Mouse (Mus musculus): ENCODE measurements around the gene Eml2. TPM values are rescaled to one million over a fixed set of nuclear protein-coding genes. Genes with fewer than 3 reads are reported as not detected.

Eml2 gene
- polyA plus RNA-seq, 1 experiment from 2014 or later: 6.1 TPM

DNA sequence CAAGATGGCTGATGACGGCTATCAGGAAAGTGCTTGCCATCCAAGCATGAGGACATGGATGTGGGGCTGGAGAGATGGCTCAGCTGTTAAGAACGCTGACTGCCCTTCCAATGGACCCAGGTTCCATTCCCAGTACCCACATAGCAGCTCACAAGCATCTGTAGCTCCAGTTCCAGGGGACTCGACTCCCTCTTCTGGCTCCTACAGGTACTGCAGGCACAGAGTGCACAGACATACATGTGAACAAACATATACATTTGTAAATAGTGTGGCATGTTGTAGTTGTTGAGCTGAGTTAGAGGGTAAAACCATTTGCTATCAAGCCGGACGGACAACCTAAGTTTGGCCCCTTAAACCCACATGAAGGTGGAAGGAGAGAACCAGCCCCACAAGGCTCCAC is 33.8 kb downstream of the Eml2 start:
- no peak overlapping the region for H3K4me3 ChIP-seq
- no peaks in the 10 kb centered on the region for H3K9me3 ChIP-seq (replicated peaks)
- H3K27me3 ChIP-seq: peaks cover 17% of the 10 kb centered on the region
- H3K36me3 ChIP-seq: peaks cover 13% of the 10 kb centered on the region
- ATAC-seq (ENCODE audit: low FRiP score): no peak
- H3K4me2 ChIP-seq (replicated peaks): no peak overlapping the region
- 90% methylated on average over 5 of the region's 5 CpGs for WGBS
- no peak overlapping the region for H3K9ac ChIP-seq
- no peak overlapping the region for H3K27ac ChIP-seq
- H3K4me1 ChIP-seq: peaks cover 12% of the 10 kb centered on the region

DNA sequence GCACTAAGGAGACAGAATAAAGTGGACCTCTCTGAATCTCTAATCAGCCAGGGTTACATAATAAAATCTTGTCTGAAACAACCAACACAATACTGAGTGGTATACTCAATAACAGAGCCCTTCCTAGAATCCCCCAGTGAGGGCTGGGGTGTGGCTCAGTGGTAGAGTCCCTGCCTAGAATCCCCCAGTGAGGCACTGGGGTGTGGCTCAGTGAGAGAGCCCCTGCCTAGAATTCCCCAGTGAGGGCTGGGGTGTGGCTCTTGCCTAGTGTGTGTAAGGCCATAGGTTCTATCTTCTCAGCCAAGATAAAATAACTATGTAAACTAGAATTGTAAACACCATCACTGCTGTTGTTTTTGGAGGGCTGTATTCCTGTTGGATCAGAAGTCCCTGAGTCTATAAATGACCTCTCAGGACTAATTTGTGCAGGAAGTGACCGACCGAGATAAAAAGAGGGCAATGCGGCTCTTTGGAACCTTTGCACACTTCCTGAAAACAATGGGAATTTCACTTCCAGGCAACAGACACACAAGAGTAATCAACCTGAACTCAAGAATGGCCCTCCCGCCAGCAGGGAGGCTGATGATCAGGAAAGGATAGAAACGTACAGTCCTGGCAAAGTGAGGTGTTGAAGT is 34.9 kb downstream of the Eml2 start:
- H3K4me1 ChIP-seq: peaks cover 17% of the 10 kb centered on the region

DNA sequence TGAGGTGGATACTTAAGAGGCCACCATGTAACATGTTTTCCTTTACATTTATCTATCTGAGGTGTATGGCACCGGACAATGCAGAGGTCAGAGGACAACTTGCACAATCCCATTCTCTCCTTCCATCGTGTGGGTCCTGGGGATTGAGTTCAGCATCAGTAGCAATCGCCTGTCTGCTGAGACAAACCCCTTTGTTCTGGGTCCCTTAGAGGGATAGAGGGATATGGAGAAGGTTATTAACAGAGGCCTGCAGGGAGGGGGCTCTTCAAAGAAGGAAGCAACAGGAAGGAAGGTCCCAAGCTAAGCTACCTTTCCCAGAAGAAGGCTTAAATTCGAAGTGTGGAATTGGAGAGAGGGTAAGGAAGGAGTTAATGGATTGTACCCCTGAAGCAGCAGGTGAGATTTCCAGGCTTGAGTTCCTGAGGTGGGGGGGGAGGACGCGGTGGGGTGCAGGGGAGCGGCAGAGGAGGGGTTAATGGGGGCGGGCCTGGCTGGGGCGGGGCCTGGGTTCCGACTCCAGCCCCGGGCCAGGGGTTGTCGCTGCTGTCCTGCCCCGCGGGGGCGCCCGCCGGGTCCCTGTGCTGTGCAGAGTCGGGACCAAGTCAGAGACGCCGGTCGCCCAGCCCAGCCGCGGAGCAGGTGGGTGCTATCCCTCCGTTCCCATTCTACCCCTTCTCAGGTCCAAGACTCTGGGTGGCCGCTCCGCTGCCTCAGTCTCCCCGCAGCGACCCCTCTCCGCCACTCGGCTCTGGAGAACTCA is 36.0 kb downstream of the Eml2 start, which contains the start of gene Gpr4:
Gene Gpr4, plus strand, starts transcription at position 543 of the 760 bp plus-strand sequence.
- H3K4me2 ChIP-seq (replicated peaks): peak within 1 kb of the TSS; percentile 65
- peaks cover 17% of the 10 kb centered on the region for H3K4me1 ChIP-seq
- WGBS: 4% methylated on average over 26 of the region's 30 CpGs
- peak within 1 kb of the TSS; percentile 57 for H3K9ac ChIP-seq
- peak within 1 kb of the TSS; percentile 38 for H3K4me3 ChIP-seq
- H3K36me3 ChIP-seq: no peaks in the 10 kb centered on the region
- H3K27ac ChIP-seq: no peak within 1 kb of the TSS
- peak; percentile 51; the same call in 1 of the 2 replicates for ATAC-seq (ENCODE audit: low FRiP score)
- peaks cover 17% of the 10 kb centered on the region for H3K27me3 ChIP-seq
- H3K9me3 ChIP-seq (replicated peaks): no peaks in the 10 kb centered on the region

More for the DNA sequence above, 34.9 kb downstream of the Eml2 start:
- no peak overlapping the region for H3K4me3 ChIP-seq
- H3K4me2 ChIP-seq (replicated peaks): no peak overlapping the region
- WGBS: 59% methylated on average over 5 of the region's 5 CpGs
- 0 out of 2 replicates have a peak, but pooled peaks cover 1% of the 10 kb centered on the region for H3K36me3 ChIP-seq
- H3K27ac ChIP-seq: no peak overlapping the region
- H3K27me3 ChIP-seq: peaks cover 17% of the 10 kb centered on the region
- no peaks in the 10 kb centered on the region for H3K9me3 ChIP-seq (replicated peaks)
- no peak overlapping the region for H3K9ac ChIP-seq
- ATAC-seq (ENCODE audit: low FRiP score): no peak

DNA sequence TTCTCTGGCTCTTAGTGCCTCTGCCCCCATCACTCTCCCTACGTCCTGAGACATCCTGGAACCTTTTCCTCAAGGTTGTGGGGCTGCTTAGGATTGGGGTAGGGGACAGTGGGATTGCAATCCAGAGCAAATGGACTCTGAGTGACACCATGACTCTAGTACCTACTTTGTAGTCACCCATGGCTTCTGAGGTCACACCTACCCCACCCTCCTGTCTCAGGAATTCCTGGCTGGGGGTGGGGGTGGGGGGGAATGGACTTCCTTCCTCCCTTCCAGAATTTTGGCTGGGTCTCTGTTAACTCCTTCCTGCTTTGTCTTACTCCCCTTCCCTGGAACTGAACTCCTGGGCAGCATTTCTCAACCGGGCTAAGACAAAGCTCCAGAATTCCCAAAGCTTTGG is 37.2 kb downstream of the Eml2 start:
- peaks cover 17% of the 10 kb centered on the region for H3K4me1 ChIP-seq
- no peak overlapping the region for H3K4me3 ChIP-seq
- no peaks in the 10 kb centered on the region for H3K36me3 ChIP-seq
- no peak overlapping the region for H3K4me2 ChIP-seq (replicated peaks)
- WGBS: 70% methylated on average over 2 of the region's 2 CpGs
- peaks cover 17% of the 10 kb centered on the region for H3K27me3 ChIP-seq
- H3K27ac ChIP-seq: no peak overlapping the region
- ATAC-seq (ENCODE audit: low FRiP score): no peak
- H3K9ac ChIP-seq: no peak overlapping the region
- no peaks in the 10 kb centered on the region for H3K9me3 ChIP-seq (replicated peaks)

DNA sequence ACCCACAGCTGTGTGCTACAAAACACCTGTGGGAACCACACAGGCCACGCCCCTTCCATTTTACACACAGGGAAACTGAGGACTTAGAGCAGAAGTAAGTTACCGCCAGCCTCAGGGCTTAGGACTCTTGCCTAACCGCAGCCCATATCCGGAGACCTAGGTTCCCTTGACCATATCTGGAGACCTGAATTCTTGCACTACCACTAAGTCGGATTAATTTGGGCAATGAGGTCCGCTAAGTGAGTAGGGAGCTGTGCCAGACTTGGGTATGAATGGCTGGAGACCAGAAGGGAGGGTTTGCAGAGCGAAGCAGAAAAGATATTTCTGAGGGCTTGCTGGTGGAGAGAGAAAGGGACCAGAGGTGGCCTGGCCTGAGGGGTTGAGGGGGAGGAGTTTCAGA is 38.1 kb downstream of the Eml2 start:
- Histone ChIP-seq H3K27me3 (peaks cover 17% of the 10 kb centered on the region), H3K36me3 (no peaks in the 10 kb centered on the region), H3K9me3 (replicated peaks) (no peaks in the 10 kb centered on the region), H3K4me1 (peaks cover 17% of the 10 kb centered on the region), H3K4me3 (no peak overlapping the region), H3K9ac (no peak overlapping the region), H3K27ac (no peak overlapping the region), H3K4me2 (replicated peaks) (no peak overlapping the region)
- 68% methylated on average over 7 of the region's 7 CpGs for WGBS
- no peak for ATAC-seq (ENCODE audit: low FRiP score)

DNA sequence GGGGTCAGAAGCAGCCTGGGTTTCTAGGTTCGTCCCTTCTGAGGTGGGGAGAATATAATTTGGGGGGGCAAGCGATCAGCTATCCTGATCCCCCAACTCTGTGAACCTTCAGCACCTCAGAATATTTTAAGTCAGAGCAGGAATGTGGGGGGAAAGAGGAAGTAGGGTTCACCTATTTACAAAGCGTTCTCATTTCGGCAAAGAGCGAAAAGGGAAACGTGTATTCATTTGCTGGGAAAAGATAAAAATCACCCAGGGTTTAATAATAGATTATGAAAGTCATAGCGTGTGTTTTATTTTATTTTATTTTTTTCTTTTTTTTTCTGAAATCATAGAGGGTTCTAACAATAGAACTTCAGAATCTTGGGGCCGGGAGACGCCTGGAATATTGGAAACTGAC is 38.7 kb downstream of the Eml2 start:
- H3K9ac ChIP-seq: no peak overlapping the region
- no peaks in the 10 kb centered on the region for H3K9me3 ChIP-seq (replicated peaks)
- H3K27me3 ChIP-seq: peaks cover 17% of the 10 kb centered on the region
- no peaks in the 10 kb centered on the region for H3K36me3 ChIP-seq
- peaks cover 17% of the 10 kb centered on the region for H3K4me1 ChIP-seq
- no peak overlapping the region for H3K27ac ChIP-seq
- no peak for ATAC-seq (ENCODE audit: low FRiP score)
- 71% methylated on average over 9 of the region's 9 CpGs for WGBS
- no peak overlapping the region for H3K4me2 ChIP-seq (replicated peaks)
- no peak overlapping the region for H3K4me3 ChIP-seq

DNA sequence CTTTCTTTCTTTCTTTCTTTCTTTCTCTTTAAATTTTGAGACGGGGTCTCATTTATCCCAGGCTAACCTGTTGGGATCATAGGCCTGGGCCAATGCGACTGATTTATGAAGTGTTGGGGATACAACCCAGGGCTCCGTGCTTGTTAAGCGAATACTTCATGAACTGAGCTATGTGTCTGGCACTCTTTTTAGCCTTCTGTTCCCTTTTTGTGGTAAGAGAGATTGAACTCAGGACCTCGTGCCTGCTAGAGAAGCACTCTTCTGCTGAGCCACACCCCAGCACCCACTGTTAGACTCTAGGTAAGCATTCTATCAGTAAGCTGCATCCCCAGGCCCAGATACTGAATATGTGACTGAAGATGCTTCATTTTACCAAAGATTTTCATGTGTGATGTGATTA is 41.3 kb downstream of the Eml2 start:
- no peak overlapping the region for H3K9ac ChIP-seq
- peaks cover 15% of the 10 kb centered on the region for H3K27me3 ChIP-seq
- WGBS: 72% methylated on average over 5 of the region's 5 CpGs
- H3K27ac ChIP-seq: no peak overlapping the region
- H3K4me2 ChIP-seq (replicated peaks): no peak overlapping the region
- H3K9me3 ChIP-seq (replicated peaks): no peaks in the 10 kb centered on the region
- 0 out of 2 replicates have a peak, but pooled peaks cover 4% of the 10 kb centered on the region for H3K36me3 ChIP-seq
- no peak overlapping the region for H3K4me3 ChIP-seq
- ATAC-seq (ENCODE audit: low FRiP score): no peak
- H3K4me1 ChIP-seq: peaks cover 10% of the 10 kb centered on the region

DNA sequence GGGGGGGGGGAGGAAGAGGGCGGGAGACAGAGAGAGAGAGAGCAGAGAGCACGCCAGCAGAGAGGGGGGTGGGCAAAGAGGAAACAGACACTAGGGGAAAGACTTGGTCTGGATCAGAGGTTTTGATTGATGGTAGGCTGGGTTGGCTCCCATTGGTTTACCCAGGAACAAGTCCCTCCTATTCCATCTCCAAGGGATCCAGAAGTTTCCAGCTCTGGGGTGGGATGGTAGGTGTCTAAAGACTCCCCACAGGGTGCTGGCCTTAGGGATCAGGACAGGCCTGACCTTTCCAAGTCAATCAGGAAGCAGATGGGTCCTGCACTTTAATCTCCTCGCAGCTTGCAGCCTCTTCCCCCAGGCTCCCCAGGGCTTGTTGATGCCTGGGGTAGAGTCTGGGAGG is 41.7 kb downstream of the Eml2 start:
- Histone ChIP-seq H3K9ac (no peak overlapping the region), H3K4me3 (no peak overlapping the region), H3K27me3 (peaks cover 12% of the 10 kb centered on the region), H3K9me3 (replicated peaks) (no peaks in the 10 kb centered on the region), H3K36me3 (peaks cover 4% of the 10 kb centered on the region; the same call in 1 of the 2 replicates), H3K4me1 (peaks cover 8% of the 10 kb centered on the region), H3K4me2 (replicated peaks) (no peak overlapping the region), H3K27ac (no peak overlapping the region)
- no peak for ATAC-seq (ENCODE audit: low FRiP score)
- 5% methylated on average over 3 of the region's 3 CpGs for WGBS

DNA sequence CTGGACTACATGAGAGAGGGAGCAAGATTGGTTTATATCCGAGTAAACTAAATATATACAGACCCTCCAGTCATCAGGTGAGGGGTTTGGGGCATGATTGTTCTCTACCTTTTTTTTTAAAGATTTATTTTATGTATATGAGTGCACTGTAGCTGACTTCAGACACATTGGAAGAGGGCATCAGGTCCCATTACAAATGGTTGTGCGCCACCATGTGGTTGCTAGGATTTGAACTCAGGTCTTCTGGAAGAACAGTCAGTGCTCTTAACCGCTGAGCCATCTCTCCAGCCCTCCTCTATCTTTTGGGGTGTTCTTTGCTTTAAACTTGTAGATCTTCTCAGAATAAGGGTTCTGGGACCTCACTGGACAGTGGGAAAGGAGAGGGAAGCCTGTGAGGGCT is 43.8 kb downstream of the Eml2 start:
- Histone ChIP-seq H3K4me3 (no peak overlapping the region), H3K9ac (no peak overlapping the region), H3K4me2 (replicated peaks) (no peak overlapping the region), H3K27me3 (no peaks in the 10 kb centered on the region), H3K27ac (no peak overlapping the region), H3K9me3 (replicated peaks) (no peaks in the 10 kb centered on the region), H3K4me1 (peaks cover 5% of the 10 kb centered on the region), H3K36me3 (peaks cover 6% of the 10 kb centered on the region; the same call in 1 of the 2 replicates)
- WGBS: 66% methylated on average over 3 of the region's 3 CpGs
- ATAC-seq (ENCODE audit: low FRiP score): no peak

DNA sequence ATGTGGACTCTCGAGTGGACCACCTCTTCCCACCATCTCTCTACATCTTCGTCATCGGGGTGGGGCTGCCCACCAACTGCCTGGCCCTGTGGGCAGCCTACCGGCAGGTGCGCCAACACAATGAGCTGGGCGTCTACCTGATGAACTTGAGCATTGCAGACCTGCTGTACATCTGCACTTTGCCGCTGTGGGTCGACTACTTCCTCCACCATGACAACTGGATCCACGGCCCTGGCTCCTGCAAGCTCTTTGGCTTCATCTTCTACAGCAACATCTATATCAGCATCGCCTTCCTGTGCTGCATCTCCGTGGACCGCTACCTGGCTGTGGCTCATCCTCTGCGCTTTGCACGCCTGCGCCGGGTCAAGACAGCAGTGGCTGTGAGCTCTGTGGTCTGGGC is 46.0 kb downstream of the Eml2 start:
- 96% methylated on average over 16 of the region's 16 CpGs for WGBS
- Histone ChIP-seq H3K4me1 (peaks cover 7% of the 10 kb centered on the region), H3K36me3 (peaks cover 13% of the 10 kb centered on the region; the same call in 1 of the 2 replicates), H3K27me3 (no peaks in the 10 kb centered on the region), H3K9ac (no peak overlapping the region), H3K4me3 (no peak overlapping the region), H3K4me2 (replicated peaks) (no peak overlapping the region), H3K9me3 (replicated peaks) (no peaks in the 10 kb centered on the region), H3K27ac (no peak overlapping the region)
- ATAC-seq (ENCODE audit: low FRiP score): no peak

DNA sequence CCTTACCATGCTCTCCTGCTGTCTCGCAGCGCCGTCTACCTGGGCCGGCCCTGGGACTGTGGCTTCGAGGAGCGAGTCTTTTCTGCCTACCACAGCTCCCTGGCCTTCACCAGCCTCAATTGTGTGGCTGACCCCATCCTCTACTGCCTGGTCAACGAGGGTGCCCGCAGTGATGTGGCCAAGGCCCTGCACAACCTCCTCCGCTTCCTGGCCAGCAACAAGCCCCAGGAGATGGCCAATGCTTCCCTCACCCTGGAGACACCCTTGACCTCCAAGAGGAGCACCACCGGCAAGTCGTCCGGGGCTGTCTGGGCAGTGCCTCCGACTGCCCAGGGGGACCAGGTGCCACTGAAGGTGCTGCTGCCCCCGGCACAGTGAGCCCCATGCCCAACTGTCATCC is 46.7 kb downstream of the Eml2 start:
- Histone ChIP-seq H3K36me3 (peaks cover 13% of the 10 kb centered on the region; the same call in 1 of the 2 replicates), H3K9me3 (replicated peaks) (no peaks in the 10 kb centered on the region), H3K9ac (no peak overlapping the region), H3K27ac (no peak overlapping the region), H3K4me3 (no peak overlapping the region), H3K27me3 (no peaks in the 10 kb centered on the region), H3K4me1 (peaks cover 10% of the 10 kb centered on the region), H3K4me2 (replicated peaks) (no peak overlapping the region)
- WGBS: 91% methylated on average over 14 of the region's 14 CpGs
- no peak for ATAC-seq (ENCODE audit: low FRiP score)

DNA sequence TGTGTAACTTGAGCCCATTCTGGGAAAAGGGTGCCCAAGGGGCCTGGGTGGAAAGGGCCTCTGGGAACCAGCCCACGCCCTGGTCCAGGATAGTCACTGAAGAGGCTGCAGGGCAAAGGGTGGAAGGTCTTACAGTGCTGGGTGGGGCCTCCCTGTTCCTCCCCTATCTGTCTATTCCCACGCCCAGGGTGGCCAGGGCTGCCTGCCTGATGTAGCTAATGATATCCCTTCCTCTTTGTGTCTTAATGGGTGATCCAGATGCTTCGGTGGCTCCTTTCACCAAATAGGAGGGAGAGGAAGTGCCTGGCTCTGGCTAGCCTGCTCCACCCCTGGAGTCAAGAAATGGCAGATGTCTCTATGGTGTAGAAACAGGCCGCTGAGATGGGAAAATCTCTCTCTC is 48.7 kb downstream of the Eml2 start:
- H3K27me3 ChIP-seq: no peaks in the 10 kb centered on the region
- no peak for ATAC-seq (ENCODE audit: low FRiP score)
- no peaks in the 10 kb centered on the region for H3K9me3 ChIP-seq (replicated peaks)
- peaks cover 13% of the 10 kb centered on the region; the same call in 1 of the 2 replicates for H3K36me3 ChIP-seq
- 81% methylated on average over 4 of the region's 4 CpGs for WGBS
- H3K4me3 ChIP-seq: no peak overlapping the region
- no peak overlapping the region for H3K4me2 ChIP-seq (replicated peaks)
- no peak overlapping the region for H3K27ac ChIP-seq
- H3K9ac ChIP-seq: no peak overlapping the region
- H3K4me1 ChIP-seq: peaks cover 18% of the 10 kb centered on the region

All from hindbrain, embryonic 12.5 days (tissue).